Mouse (Mus musculus): ENCODE measurements around the gene Nfasc. TPM values are rescaled to one million over a fixed set of nuclear protein-coding genes. Genes with fewer than 3 reads are reported as not detected.

The Nfasc gene
- polyA plus RNA-seq, 1 experiment = 0.49 TPM

- H3K4me1 ChIP-seq (ENCODE audit: control insufficient read depth, insufficient read depth, low read length) = no peaks in the 10 kb centered on the region
- no peaks in the 10 kb centered on the region for H3K27me3 ChIP-seq (ENCODE audit: control insufficient read depth, insufficient read depth, low read length)
- H3K36me3 ChIP-seq (ENCODE audit: control insufficient read depth, insufficient read depth, low read length) = no peaks in the 10 kb centered on the region
- H3K27ac ChIP-seq (ENCODE audit: control insufficient read depth, insufficient read depth, low read depth, low read length) = no peak overlapping the region
- TF ChIP-seq CTCF (IDR thresholded peaks at IDR 0.05; ENCODE audit: control insufficient read depth, insufficient read depth, insufficient replicate concordance, low read depth, low read length) (no peak), POLR2A (IDR thresholded peaks at IDR 0.05; ENCODE audit: control insufficient read depth, low read depth, low read length) (no peak)
- no peak overlapping the region for H3K4me3 ChIP-seq (ENCODE audit: control insufficient read depth, low read depth, low read length)
These were observed 171.4 kb downstream of the Nfasc start for GRCm38 (mm10) chr1:132570068-132570780.

- no peak overlapping the region for H3K4me3 ChIP-seq (ENCODE audit: control insufficient read depth, low read depth, low read length)
- H3K36me3 ChIP-seq (ENCODE audit: control insufficient read depth, insufficient read depth, low read length) = no peaks in the 10 kb centered on the region
- H3K4me1 ChIP-seq (ENCODE audit: control insufficient read depth, insufficient read depth, low read length) = no peaks in the 10 kb centered on the region
- TF ChIP-seq POLR2A (IDR thresholded peaks at IDR 0.05; ENCODE audit: control insufficient read depth, low read depth, low read length) (no peak), CTCF (IDR thresholded peaks at IDR 0.05; ENCODE audit: control insufficient read depth, insufficient read depth, insufficient replicate concordance, low read depth, low read length) (no peak)
- H3K27me3 ChIP-seq (ENCODE audit: control insufficient read depth, insufficient read depth, low read length) = no peaks in the 10 kb centered on the region
- H3K27ac ChIP-seq (ENCODE audit: control insufficient read depth, insufficient read depth, low read depth, low read length) = no peak overlapping the region
These were observed 172.1 kb downstream of the Nfasc start for GRCm38 (mm10) chr1:132569516-132569915.

- no peaks in the 10 kb centered on the region for H3K27me3 ChIP-seq (ENCODE audit: control insufficient read depth, insufficient read depth, low read length)
- H3K4me1 ChIP-seq (ENCODE audit: control insufficient read depth, insufficient read depth, low read length) = no peaks in the 10 kb centered on the region
- no peak for TF ChIP-seq CTCF (IDR thresholded peaks at IDR 0.05; ENCODE audit: control insufficient read depth, insufficient read depth, insufficient replicate concordance, low read depth, low read length)
- TF ChIP-seq POLR2A (IDR thresholded peaks at IDR 0.05; ENCODE audit: control insufficient read depth, low read depth, low read length) = no peak
- no peaks in the 10 kb centered on the region for H3K36me3 ChIP-seq (ENCODE audit: control insufficient read depth, insufficient read depth, low read length)
- no peak overlapping the region for H3K4me3 ChIP-seq (ENCODE audit: control insufficient read depth, low read depth, low read length)
- no peak overlapping the region for H3K27ac ChIP-seq (ENCODE audit: control insufficient read depth, insufficient read depth, low read depth, low read length)
These were observed 174.1 kb downstream of the Nfasc start for GRCm38 (mm10) chr1:132567336-132568125.

GRCm38 (mm10) chr1:132565766-132566165, 175.8 kb downstream of the Nfasc start:
- H3K27ac ChIP-seq (ENCODE audit: control insufficient read depth, insufficient read depth, low read depth, low read length) = no peak overlapping the region
- no peaks in the 10 kb centered on the region for H3K27me3 ChIP-seq (ENCODE audit: control insufficient read depth, insufficient read depth, low read length)

GRCm38 (mm10) chr1:132564946-132565345, 176.7 kb downstream of the Nfasc start:
- Histone ChIP-seq H3K27me3 (ENCODE audit: control insufficient read depth, insufficient read depth, low read length) (no peaks in the 10 kb centered on the region), H3K27ac (ENCODE audit: control insufficient read depth, insufficient read depth, low read depth, low read length) (no peak overlapping the region), H3K4me1 (ENCODE audit: control insufficient read depth, insufficient read depth, low read length) (no peaks in the 10 kb centered on the region), H3K4me3 (ENCODE audit: control insufficient read depth, low read depth, low read length) (no peak overlapping the region), H3K36me3 (ENCODE audit: control insufficient read depth, insufficient read depth, low read length) (no peaks in the 10 kb centered on the region)
- no peak for TF ChIP-seq POLR2A (IDR thresholded peaks at IDR 0.05; ENCODE audit: control insufficient read depth, low read depth, low read length)
- TF ChIP-seq CTCF (IDR thresholded peaks at IDR 0.05; ENCODE audit: control insufficient read depth, insufficient read depth, insufficient replicate concordance, low read depth, low read length) = no peak

More at GRCm38 (mm10) chr1:132565766-132566165, 175.8 kb downstream of the Nfasc start:
- Histone ChIP-seq H3K36me3 (ENCODE audit: control insufficient read depth, insufficient read depth, low read length) (no peaks in the 10 kb centered on the region), H3K4me3 (ENCODE audit: control insufficient read depth, low read depth, low read length) (no peak overlapping the region), H3K4me1 (ENCODE audit: control insufficient read depth, insufficient read depth, low read length) (no peaks in the 10 kb centered on the region)
- no peak for TF ChIP-seq CTCF (IDR thresholded peaks at IDR 0.05; ENCODE audit: control insufficient read depth, insufficient read depth, insufficient replicate concordance, low read depth, low read length)
- no peak for TF ChIP-seq POLR2A (IDR thresholded peaks at IDR 0.05; ENCODE audit: control insufficient read depth, low read depth, low read length)

- Histone ChIP-seq H3K36me3 (ENCODE audit: control insufficient read depth, insufficient read depth, low read length) (no peaks in the 10 kb centered on the region), H3K27ac (ENCODE audit: control insufficient read depth, insufficient read depth, low read depth, low read length) (no peak overlapping the region), H3K27me3 (ENCODE audit: control insufficient read depth, insufficient read depth, low read length) (no peaks in the 10 kb centered on the region), H3K4me1 (ENCODE audit: control insufficient read depth, insufficient read depth, low read length) (no peaks in the 10 kb centered on the region), H3K4me3 (ENCODE audit: control insufficient read depth, low read depth, low read length) (no peak overlapping the region)
- TF ChIP-seq CTCF (IDR thresholded peaks at IDR 0.05; ENCODE audit: control insufficient read depth, insufficient read depth, insufficient replicate concordance, low read depth, low read length) = no peak
- no peak for TF ChIP-seq POLR2A (IDR thresholded peaks at IDR 0.05; ENCODE audit: control insufficient read depth, low read depth, low read length)
These were observed 179.2 kb downstream of the Nfasc start for GRCm38 (mm10) chr1:132562337-132562795.
